Mouse (Mus musculus): ENCODE measurements around the gene Tmem201.

Tmem201 gene

DNA sequence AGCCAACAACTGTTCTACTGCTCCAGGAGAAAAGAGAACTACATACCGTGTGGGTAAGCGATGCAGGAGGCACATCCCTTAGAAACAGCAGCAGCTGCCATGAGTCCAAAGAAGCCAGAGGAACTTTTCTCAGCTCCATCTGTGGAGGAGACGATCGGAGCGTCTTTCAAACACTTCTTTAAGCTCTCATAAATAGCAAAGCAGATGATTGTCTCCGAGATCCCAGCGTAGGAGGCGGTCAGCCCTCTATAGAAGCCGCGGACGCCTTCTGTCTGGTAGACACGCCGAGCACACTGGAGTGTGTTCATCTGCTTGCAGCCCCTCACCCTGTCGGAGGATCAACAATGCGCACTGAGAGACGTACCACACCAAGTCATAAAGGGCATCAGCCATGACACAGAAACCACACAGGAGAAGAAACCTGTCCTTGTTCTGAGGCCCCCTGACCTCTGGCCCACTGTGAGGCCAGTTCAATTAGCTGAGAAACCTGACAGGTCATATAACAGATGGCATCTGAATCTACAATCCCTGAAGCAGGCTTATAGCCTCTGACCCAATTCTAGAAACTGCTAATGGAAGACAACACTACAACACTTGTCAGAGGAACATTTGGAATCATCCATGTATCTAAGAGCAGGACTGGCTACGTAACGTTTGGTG, 11.3 kb upstream of the Tmem201 start:
- no peak for DNase-seq

GRCm38 (mm10) chr4:149744119-149744518, 6.3 kb upstream of the Tmem201 start:
- no peak for DNase-seq

DNA sequence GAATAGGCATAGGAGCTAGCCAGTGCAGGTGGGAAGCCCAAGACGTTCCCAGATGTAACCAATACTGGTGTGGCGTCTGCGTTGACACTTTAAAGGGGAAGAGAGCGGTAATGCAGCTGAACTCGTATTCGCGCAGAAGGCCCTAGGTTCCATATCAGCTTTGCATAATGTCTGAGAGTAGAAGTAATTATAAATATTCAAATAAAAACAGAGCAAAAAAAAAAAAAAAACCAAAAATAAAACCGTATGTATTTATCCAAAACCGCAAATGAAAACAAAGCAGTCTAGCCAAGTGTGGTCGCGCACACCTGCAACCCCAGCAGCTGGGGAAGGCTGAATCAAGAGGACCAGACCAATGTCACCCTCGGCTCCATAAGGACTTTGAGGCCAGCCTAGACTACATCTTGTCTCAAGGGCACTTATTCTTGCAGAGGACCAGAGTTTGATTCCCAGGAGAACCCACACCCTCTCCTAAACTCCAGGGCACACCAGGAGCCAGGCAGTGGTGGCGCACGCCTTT, 4.2 kb upstream of the Tmem201 start:
- DNase-seq = no peak

DNA sequence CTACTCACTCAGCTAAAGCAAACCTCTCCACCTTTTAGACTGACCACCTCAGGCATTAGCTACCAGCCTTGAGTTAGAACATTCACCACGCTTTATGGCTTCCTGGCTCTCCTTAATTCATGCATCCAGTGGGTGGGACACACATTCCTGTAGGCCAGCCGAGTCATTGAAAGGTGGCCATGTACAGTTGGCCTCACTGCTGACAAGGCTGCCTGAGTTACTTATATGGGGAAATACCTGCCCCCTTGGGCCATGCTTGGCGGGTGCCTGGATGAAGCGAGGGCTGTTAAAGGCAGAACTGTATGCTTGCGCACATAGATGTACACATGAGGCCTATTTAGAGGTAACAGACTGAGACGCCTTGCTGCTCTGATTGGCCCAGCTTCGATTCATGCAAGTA, 2.5 kb upstream of the Tmem201 start:
- no peak for DNase-seq

- DNase-seq = no peak
These were observed 1.6 kb upstream of the Tmem201 start for GRCm38 (mm10) chr4:149739478-149739877.

- DNase-seq = peak; percentile 92 to 95
These were observed 1.3 kb downstream of the Tmem201 start for GRCm38 (mm10) chr4:149736581-149736980.

- peak in 1 of 2 experiments; percentile 59 for DNase-seq
These were observed 2.1 kb downstream of the Tmem201 start for GRCm38 (mm10) chr4:149735624-149736250.

GRCm38 (mm10) chr4:149734730-149735475, 2.9 kb downstream of the Tmem201 start:
- DNase-seq = peak; percentile 66 to 74

DNA sequence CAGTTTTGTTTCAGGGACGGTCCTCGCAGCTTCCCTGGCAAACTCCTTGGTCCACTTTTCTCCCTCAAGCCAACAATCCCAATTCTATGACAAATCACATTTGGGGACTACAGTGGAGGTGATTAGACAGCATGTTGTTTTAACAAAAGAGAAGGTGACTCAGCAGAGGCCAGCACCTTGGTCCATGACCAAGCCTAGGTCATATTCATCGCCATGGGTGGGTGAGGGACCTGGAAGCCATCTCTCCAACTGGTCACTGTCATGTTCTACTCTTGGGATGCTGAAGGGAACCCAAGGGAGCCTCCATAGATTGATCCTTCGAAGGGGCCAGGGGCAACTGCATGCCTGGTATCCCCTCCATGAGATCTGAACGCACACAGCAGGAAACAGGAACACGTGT, 3.6 kb downstream of the Tmem201 start:
- no peak for DNase-seq

- peak; percentile 56 to 62 for DNase-seq
These were observed 4.1 kb downstream of the Tmem201 start for GRCm38 (mm10) chr4:149733748-149734147.

GRCm38 (mm10) chr4:149732800-149733199, 5.0 kb downstream of the Tmem201 start:
- no peak for DNase-seq

DNA sequence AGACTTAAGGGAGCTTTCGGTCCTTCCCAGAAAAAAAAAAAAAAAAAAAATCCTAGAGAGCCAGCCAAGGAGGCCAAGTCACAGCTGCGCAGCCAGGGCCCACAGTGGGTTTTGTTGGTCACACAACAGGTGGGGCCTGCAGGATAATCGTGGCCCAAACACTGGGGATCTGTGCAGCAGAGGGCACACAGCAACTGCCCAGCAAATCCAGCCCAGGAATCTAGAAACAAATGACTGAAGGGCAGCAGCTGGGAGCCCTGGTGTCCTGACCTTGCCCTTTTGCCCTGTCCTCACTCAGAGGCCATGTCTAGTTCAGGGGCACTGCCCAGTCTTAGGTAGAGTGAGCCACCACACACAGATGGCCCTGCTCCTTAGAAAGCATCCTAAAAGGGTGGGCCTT, 5.5 kb downstream of the Tmem201 start:
- DNase-seq = no peak

DNA sequence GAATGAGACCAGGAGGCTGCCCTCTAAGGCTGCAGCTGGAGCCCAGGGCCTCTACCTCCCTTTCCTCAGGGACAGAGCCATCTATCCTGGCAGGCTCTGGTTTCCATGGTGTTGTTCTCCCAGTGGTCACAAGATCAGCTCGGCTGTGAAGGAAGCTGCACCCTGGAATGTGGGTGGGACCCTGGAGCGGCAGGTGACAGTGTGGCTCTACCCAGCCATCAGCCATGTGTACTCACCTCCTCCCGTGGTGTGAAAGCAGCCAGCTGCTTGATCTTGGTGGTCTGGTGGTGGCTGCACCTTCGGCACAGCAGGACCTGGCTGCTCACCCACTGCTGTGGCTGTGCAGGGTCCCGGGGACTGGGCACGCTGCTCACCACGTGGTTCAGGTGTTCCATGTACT, 7.0 kb downstream of the Tmem201 start:
- DNase-seq = no peak

DNA sequence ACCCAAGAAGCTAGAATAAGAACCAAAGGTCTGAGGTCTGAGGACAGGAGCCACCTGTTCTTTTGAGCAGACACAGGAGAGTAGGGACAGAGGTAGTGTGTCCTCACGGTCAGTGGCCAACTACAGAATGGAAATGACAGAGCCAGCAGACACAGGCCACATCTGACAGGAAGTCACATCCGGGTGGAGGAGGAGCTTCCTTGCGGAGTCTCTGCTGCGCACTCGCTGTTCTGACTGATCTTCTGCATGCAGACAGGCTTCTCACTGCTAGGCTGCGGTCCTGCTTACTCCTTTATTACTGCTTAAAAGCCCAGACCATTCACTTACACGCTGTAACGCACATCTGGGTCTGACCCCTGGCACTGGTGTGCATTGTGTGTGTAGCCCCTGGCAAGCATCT, 9.0 kb downstream of the Tmem201 start:
- DNase-seq = no peak

GRCm38 (mm10) chr4:149727636-149728035, 10.2 kb downstream of the Tmem201 start:
- no peak for DNase-seq

GRCm38 (mm10) chr4:149725661-149726350, 12.0 kb downstream of the Tmem201 start:
- peak; percentile 97 to 98 for DNase-seq

GRCm38 (mm10) chr4:149724916-149725470, 12.9 kb downstream of the Tmem201 start:
- no peak for DNase-seq

GRCm38 (mm10) chr4:149723855-149724731, 13.8 kb downstream of the Tmem201 start:
- DNase-seq = peak; percentile 84 to 89

- peak; percentile 51 to 55 for DNase-seq
These were observed 14.8 kb downstream of the Tmem201 start for GRCm38 (mm10) chr4:149723021-149723390.

GRCm38 (mm10) chr4:149722104-149723020, 15.5 kb downstream of the Tmem201 start:
- peak; percentile 51 to 60 for DNase-seq

GRCm38 (mm10) chr4:149721163-149721562, 16.7 kb downstream of the Tmem201 start:
- no peak for DNase-seq

All from cerebellum, postnatal 10 days (tissue).